Mouse (Mus musculus) hindbrain, embryonic 11.5 days (tissue): ENCODE results near the gene Tmem163. TPM values are rescaled to one million over a fixed set of nuclear protein-coding genes. Genes with fewer than 3 reads are reported as not detected.
A peak's percentile ranks its signal among the peaks of the same experiment; 100 is the strongest.

ENCODE experiments used
- ATAC-seq: fragments of 200-750 bp; cut with Nextera tagmentation; 2 replicates; pipeline ENCODE4 v1.8.0; 2017; ENCODE audit warnings: mild to moderate bottlenecking, moderate TSS enrichment, moderate library complexity; ENCODE audit not compliant: low FRiP score
- DNase-seq: peaks from one replicate; pipeline ENCODE4 v3.0.0-alpha.2; 2015; ENCODE audit warnings: low spot score
- H3K27ac ChIP-seq: fragments of 300-500 bp; sonication (generic); 2 replicates; pipeline ENCODE4 v1.5.1; 2014; ENCODE audit warnings: mild to moderate bottlenecking, low read depth, low read length
- H3K27me3 ChIP-seq: fragments of 300-500 bp; sonication (generic); 2 replicates; pipeline ENCODE4 v1.6.1; 2014; ENCODE audit warnings: mild to moderate bottlenecking, low read length, moderate library complexity, mixed read lengths; ENCODE audit not compliant: control insufficient read depth, insufficient read depth
- H3K36me3 ChIP-seq: fragments of 300-500 bp; sonication (generic); 2 replicates; pipeline ENCODE4 v1.6.1; 2014; ENCODE audit warnings: mild to moderate bottlenecking, low read length, moderate library complexity, mixed read lengths; ENCODE audit not compliant: control insufficient read depth, insufficient read depth
- H3K4me1 ChIP-seq: fragments of 300-500 bp; sonication (generic); replicated peaks from 2 replicates; pipeline ENCODE4 v1.6.1; 2014; ENCODE audit warnings: low read length, mixed read lengths; ENCODE audit not compliant: control insufficient read depth, insufficient read depth
- H3K4me2 ChIP-seq: fragments of 300-500 bp; sonication (generic); replicated peaks from 2 replicates; pipeline ENCODE4 v1.6.1; 2014; ENCODE audit warnings: mild to moderate bottlenecking, low read depth, low read length
- H3K4me3 ChIP-seq: fragments of 300-500 bp; sonication (generic); 2 replicates; pipeline ENCODE4 v1.5.1; 2014; ENCODE audit warnings: low read depth, low read length
- H3K9ac ChIP-seq: fragments of 300-500 bp; sonication (generic); 2 replicates; pipeline ENCODE4 v1.6.1; 2014; ENCODE audit warnings: low read depth, low read length
- H3K9me3 ChIP-seq: fragments of 300-500 bp; sonication (generic); 2 replicates; pipeline ENCODE4 v1.6.1; 2016; ENCODE audit warnings: low read length; ENCODE audit not compliant: control insufficient read depth
- WGBS: fragments of 180-500 bp; shearing (Covaris S2); extraction: QIAGEN DNeasy Blood & Tissue Kit; methylation state at CpG from one replicate; pipeline ENCODE4 v1.1.7; 2014; 5-methylcytosine and 5-hydroxymethylcytosine counted together
- polyA plus RNA-seq: library from polyadenylated mRNA; unstranded; fragments of >200 nt; fragmentation: Nextera tagmentation; extraction: Ambion mirVana; gene quantifications from 2 replicates; pipeline ENCODE4 v1.2.1, GENCODE M21; 2014

Tmem163 gene
- polyA plus RNA-seq, 1 experiment from 2014 or later: 34.1 TPM

DNA sequence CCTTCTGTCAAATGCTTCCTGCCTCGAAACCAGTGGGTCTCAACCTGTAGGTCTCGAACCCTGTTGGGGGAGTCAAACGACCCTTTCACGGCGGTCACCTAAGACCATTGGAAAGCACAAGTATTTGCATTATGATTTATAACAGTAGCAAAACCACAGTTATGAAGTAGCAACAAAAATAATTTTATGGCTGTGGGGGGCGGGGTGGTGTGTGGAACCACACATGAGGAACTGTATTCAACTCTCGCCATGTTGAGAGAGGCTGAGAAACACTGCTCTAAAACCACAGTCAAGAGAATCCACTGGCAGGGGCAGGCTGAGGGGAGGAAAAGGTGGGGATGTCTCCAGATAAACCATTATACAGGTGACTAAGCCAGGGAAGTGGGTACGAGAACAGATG, 166.2 kb downstream of the Tmem163 start:
- Histone ChIP-seq H3K4me2 (no peak overlapping the region), H3K27ac (no peak overlapping the region), H3K4me3 (no peak overlapping the region), H3K9ac (no peak overlapping the region), H3K4me1 (no peaks in the 10 kb centered on the region), H3K36me3 (no peaks in the 10 kb centered on the region), H3K9me3 (no peaks in the 10 kb centered on the region), H3K27me3 (no peaks in the 10 kb centered on the region)
- 91% methylated on average over 8 of the region's 8 CpGs for WGBS
- DNase-seq (no peak), ATAC-seq (no peak)

DNA sequence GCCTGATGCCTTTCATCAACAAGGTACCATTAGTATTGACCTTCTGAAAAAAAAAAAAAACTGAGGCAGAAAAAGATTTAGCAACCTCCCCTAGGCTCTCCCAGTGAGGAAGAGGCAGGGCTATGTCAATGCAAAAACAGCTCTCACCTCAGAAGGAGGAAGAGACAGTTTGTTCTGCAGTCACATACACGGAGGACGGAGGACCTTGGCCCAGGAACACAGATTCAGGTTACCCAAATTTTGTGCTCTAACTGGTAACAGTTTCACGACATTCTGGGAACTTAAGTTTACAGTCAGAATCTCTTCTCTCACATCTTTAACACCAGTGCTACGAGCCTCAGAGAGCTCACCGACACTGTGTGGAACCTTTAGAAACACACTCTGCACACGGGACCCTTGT, 166.6 kb downstream of the Tmem163 start:
- 89% methylated on average over 6 of the region's 6 CpGs for WGBS
- Histone ChIP-seq H3K36me3 (no peaks in the 10 kb centered on the region), H3K4me1 (no peaks in the 10 kb centered on the region), H3K27me3 (no peaks in the 10 kb centered on the region), H3K9me3 (no peaks in the 10 kb centered on the region), H3K4me2 (no peak overlapping the region), H3K9ac (no peak overlapping the region), H3K27ac (no peak overlapping the region), H3K4me3 (no peak overlapping the region)
- no peak for ATAC-seq
- DNase-seq: no peak

DNA sequence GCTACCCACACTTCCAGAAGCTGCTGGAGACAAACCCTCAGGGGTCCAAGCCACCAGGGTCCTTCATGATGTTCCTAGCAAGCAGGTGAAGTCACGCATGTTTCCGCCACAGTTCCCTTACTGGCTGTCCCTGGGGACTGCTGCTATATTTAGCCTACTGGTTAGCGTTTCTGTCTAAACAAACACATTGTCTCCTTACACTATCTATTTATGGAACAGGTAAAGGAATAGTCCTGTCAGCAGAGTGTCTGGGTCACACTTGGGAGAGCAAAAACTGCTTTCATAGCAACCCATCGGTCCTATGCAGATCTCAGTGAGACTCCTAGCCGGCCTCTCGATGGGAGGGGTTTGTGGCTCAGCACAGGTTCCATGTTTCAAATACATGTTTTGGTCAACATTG, 168.0 kb downstream of the Tmem163 start:
- no peak overlapping the region for H3K27ac ChIP-seq
- H3K9ac ChIP-seq: no peak overlapping the region
- no peak for DNase-seq
- H3K4me2 ChIP-seq: no peak overlapping the region
- no peak for ATAC-seq
- no peak overlapping the region for H3K4me3 ChIP-seq
- no peaks in the 10 kb centered on the region for H3K36me3 ChIP-seq
- H3K9me3 ChIP-seq: no peaks in the 10 kb centered on the region
- H3K4me1 ChIP-seq: no peaks in the 10 kb centered on the region
- no peaks in the 10 kb centered on the region for H3K27me3 ChIP-seq
- 83% methylated on average over 6 of the region's 6 CpGs for WGBS

DNA sequence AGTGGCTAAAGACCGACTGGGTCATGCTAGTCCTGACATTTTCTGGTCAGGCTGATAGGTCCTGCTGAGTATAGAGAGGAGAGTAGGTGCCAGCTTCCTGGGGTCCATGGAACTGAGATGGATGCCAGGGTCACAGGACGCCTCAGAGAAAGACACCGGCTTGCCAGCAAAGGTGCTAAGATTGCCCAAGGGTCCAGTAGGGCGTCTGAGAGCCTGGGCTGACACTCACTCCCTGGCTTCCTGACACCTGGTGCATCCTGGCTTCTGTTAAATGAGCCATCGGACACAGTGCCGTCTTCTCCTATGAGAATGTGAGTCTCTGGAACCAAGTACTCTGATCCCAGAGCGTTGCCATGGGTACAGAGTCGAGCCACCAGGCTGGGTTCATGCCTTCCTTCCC, 170.4 kb downstream of the Tmem163 start:
- Histone ChIP-seq H3K4me2 (no peak overlapping the region), H3K9me3 (no peaks in the 10 kb centered on the region), H3K27ac (peak overlapping the region; percentile 54; the same call in 1 of the 2 replicates), H3K27me3 (no peaks in the 10 kb centered on the region), H3K4me3 (no peak overlapping the region), H3K9ac (no peak overlapping the region), H3K4me1 (no peaks in the 10 kb centered on the region), H3K36me3 (no peaks in the 10 kb centered on the region)
- DNase-seq: no peak
- 83% methylated on average over 8 of the region's 8 CpGs for WGBS
- ATAC-seq: peak; percentile 45

DNA sequence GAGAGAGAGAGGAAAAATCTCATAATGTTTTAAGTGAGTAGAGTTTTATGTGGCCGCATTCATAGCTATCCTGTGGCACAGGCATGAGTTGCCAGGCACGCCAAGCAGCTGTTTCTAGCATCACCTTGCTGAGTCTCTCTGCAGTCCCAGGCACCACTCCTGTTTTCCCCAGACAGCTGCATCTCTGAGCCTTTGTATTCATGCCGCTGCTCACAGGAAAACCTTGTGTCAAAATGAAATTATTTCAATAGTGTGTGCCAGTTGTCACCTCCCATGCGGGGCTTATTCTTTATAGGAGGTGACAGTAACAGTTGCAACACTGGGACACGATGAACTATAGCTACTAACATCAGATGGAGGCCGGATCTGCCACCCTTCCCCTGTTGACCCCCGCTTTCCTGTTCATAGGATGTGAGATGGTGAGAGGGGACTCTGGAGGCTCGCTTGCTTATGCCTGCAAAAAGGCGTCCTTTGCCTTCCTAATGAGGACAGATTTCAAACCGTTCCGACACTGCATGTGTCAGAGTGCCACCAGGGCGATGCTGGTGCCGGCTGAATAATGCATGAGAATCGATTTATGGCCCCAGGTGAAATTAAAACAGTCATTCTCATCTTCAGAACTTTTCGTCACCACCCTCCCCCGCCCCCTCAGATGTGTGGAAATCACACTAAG, 171.1 kb downstream of the Tmem163 start:
- no peaks in the 10 kb centered on the region for H3K27me3 ChIP-seq
- H3K36me3 ChIP-seq: no peaks in the 10 kb centered on the region
- no peak overlapping the region for H3K4me2 ChIP-seq
- H3K9me3 ChIP-seq: no peaks in the 10 kb centered on the region
- DNase-seq: peak; percentile 38
- no peak overlapping the region for H3K4me3 ChIP-seq
- peak; percentile 66 for ATAC-seq
- H3K9ac ChIP-seq: no peak overlapping the region
- WGBS: 69% methylated on average over 16 of the region's 16 CpGs
- H3K4me1 ChIP-seq: no peaks in the 10 kb centered on the region
- peak overlapping the region; percentile 76 for H3K27ac ChIP-seq

DNA sequence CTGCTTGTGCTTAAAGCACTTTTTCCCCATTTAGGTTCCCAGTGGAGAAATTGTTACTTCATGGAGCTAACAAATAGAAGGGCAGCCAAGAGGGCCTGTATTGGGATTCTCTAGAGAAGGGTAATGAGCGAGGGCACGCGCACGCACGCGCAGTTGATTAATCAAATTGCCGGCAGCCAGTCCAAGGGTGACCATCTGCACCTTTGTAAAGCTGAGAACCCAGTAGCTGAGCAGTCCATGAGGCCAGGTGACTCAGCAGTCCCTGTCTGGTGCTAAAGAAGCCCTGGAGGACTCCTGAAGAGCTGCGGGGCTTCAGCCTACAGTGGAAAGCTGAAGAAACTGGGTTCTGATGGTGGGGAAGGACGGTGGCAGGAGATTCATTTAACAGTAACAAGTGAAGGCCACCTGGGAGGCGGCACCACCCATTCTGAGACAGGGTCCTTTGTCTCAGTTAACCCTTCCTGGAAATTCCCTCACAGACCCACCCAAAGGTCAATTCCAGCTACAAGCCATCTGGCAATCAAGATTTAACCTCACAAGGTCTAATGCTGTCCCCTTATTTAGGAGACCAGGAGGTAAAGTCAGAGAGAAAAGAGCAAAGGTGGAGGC, 172.2 kb downstream of the Tmem163 start:
- Histone ChIP-seq H3K27ac (0 out of 2 replicates have a peak overlapping the region, but pooled peaks have one; percentile 76), H3K4me1 (no peaks in the 10 kb centered on the region), H3K4me3 (no peak overlapping the region), H3K9ac (no peak overlapping the region), H3K36me3 (no peaks in the 10 kb centered on the region), H3K9me3 (no peaks in the 10 kb centered on the region), H3K27me3 (no peaks in the 10 kb centered on the region), H3K4me2 (no peak overlapping the region)
- ATAC-seq (0 out of 2 replicates have a peak, but pooled peaks have one; percentile 42), DNase-seq (peak; percentile 15)
- 69% methylated on average over 10 of the region's 10 CpGs for WGBS

DNA sequence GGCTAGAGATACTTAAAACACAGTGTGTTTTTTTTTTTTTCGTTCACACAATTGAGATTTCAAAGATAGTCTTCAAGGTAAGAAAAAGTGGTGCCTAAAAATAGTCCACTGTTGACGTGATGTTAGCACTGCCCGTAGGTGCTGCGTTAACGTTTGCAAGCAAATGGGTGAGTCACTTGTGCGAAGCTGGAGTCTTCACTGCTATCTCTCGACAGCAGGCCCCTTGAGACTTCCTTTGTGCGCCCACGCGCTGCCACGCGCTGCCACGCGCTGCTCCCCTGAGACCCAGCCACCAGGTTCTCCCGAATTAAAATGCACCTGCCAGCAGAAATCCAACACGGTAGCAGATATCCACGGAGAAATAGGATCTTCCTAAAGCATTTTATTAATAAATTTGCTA, 178.6 kb downstream of the Tmem163 start:
- 0 out of 2 replicates have a peak, but pooled peaks cover 2% of the 10 kb centered on the region for H3K4me1 ChIP-seq
- DNase-seq: peak; percentile 8
- H3K4me3 ChIP-seq: no peak overlapping the region
- H3K9me3 ChIP-seq: no peaks in the 10 kb centered on the region
- no peaks in the 10 kb centered on the region for H3K36me3 ChIP-seq
- H3K27ac ChIP-seq: no peak overlapping the region; the same call in 1 of the 2 replicates
- no peaks in the 10 kb centered on the region for H3K27me3 ChIP-seq
- WGBS: 78% methylated on average over 17 of the region's 17 CpGs
- no peak overlapping the region for H3K9ac ChIP-seq
- H3K4me2 ChIP-seq: no peak overlapping the region
- no peak for ATAC-seq

DNA sequence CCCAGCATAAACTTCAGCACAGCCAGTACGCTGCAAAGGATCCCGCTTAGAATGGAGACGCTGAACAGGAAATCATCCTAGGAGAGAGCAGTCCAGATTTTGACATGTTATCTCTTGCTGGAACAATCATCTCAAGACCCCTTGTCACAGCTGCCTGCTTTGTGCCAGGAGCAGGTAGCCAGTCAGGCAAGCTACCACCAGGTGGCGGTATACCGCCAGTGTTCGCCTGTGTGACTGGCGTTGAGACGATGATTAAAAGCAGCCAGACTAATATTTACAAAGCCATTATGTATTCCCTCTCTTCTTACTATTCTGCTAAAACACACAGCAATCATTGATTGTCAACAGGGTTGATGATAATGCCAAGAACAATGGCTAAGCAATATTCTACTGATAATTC, 179.1 kb downstream of the Tmem163 start:
- ATAC-seq (peak; percentile 53; the same call in 1 of the 2 replicates), DNase-seq (peak; percentile 94)
- 8% methylated on average over 8 of the region's 8 CpGs for WGBS
- Histone ChIP-seq H3K27ac (no peak overlapping the region), H3K36me3 (no peaks in the 10 kb centered on the region), H3K27me3 (no peaks in the 10 kb centered on the region), H3K4me1 (0 out of 2 replicates have a peak, but pooled peaks cover 2% of the 10 kb centered on the region), H3K9me3 (no peaks in the 10 kb centered on the region), H3K9ac (no peak overlapping the region), H3K4me2 (no peak overlapping the region), H3K4me3 (no peak overlapping the region)

DNA sequence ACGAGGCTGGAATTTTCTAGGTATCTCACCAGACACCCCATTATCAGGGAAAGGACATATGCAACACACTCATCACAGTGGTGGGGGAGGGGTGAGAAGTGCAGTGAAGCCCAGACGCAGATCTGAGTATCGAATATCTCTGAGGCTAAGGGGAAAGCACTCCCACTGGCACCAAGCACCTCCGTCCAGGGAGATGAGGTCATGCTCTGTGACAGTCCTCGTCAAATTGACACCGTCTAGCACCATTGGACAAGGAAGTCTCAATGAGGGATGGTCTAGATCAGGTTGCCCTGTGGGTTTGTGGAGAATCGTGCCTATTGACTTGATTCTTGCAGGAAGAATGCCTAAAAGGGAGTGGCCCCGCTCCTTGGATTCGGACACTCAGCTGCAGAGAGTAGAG, 180.6 kb downstream of the Tmem163 start:
- H3K9ac ChIP-seq: no peak overlapping the region
- H3K27me3 ChIP-seq: no peaks in the 10 kb centered on the region
- no peak overlapping the region for H3K27ac ChIP-seq
- ATAC-seq (no peak), DNase-seq (no peak)
- 63% methylated on average over 9 of the region's 9 CpGs for WGBS
- no peak overlapping the region for H3K4me2 ChIP-seq
- H3K36me3 ChIP-seq: no peaks in the 10 kb centered on the region
- 0 out of 2 replicates have a peak, but pooled peaks cover 2% of the 10 kb centered on the region for H3K4me1 ChIP-seq
- no peaks in the 10 kb centered on the region for H3K9me3 ChIP-seq
- H3K4me3 ChIP-seq: no peak overlapping the region
